Mouse (Mus musculus) layer of hippocampus, adult 9-10 months (tissue): ENCODE data around the gene Ccdc40.

ENCODE experiments used
- DNase-seq: peaks from one replicate; pipeline ENCODE4 v3.0.0; 2022; ENCODE audit warnings: low spot score

Ccdc40 gene

GRCm38 (mm10) chr11:119208870-119209370, 19.5 kb upstream of the Ccdc40 start:
- no peak for DNase-seq

- no peak for DNase-seq
These were observed 18.9 kb upstream of the Ccdc40 start for GRCm38 (mm10) chr11:119209371-119210025.

- no peak for DNase-seq
These were observed 17.9 kb upstream of the Ccdc40 start for GRCm38 (mm10) chr11:119210321-119211100.

GRCm38 (mm10) chr11:119211604-119212309, 16.6 kb upstream of the Ccdc40 start:
- DNase-seq: no peak

GRCm38 (mm10) chr11:119213166-119213885, 15.0 kb upstream of the Ccdc40 start:
- no peak for DNase-seq

- no peak for DNase-seq
These were observed 13.1 kb upstream of the Ccdc40 start for GRCm38 (mm10) chr11:119215038-119215904.

GRCm38 (mm10) chr11:119215905-119216507, 12.4 kb upstream of the Ccdc40 start:
- no peak for DNase-seq

- no peak for DNase-seq
These were observed 10.5 kb upstream of the Ccdc40 start for GRCm38 (mm10) chr11:119217861-119218260.

- no peak for DNase-seq
These were observed 8.4 kb upstream of the Ccdc40 start for GRCm38 (mm10) chr11:119219816-119220465.

- DNase-seq: no peak
These were observed 6.4 kb upstream of the Ccdc40 start for GRCm38 (mm10) chr11:119221812-119222510.

GRCm38 (mm10) chr11:119223124-119223890, 5.1 kb upstream of the Ccdc40 start:
- no peak for DNase-seq

GRCm38 (mm10) chr11:119224926-119225325, 3.4 kb upstream of the Ccdc40 start:
- no peak for DNase-seq

- DNase-seq: no peak
These were observed 2.7 kb upstream of the Ccdc40 start for GRCm38 (mm10) chr11:119225634-119226033.

- no peak for DNase-seq
These were observed 781 bp upstream of the Ccdc40 start for GRCm38 (mm10) chr11:119227591-119227990.

- no peak for DNase-seq
These were observed 664 bp downstream of the Ccdc40 start for GRCm38 (mm10) chr11:119228846-119229626.

- DNase-seq: no peak
These were observed 6.4 kb downstream of the Ccdc40 start for GRCm38 (mm10) chr11:119234770-119235169.

GRCm38 (mm10) chr11:119235596-119235995, 7.2 kb downstream of the Ccdc40 start:
- DNase-seq: no peak

- no peak for DNase-seq
These were observed 8.0 kb downstream of the Ccdc40 start for GRCm38 (mm10) chr11:119236354-119236753.
